Comparison of ENCODE assay signal across 8 mouse cellular contexts in the genomic region with DNA sequence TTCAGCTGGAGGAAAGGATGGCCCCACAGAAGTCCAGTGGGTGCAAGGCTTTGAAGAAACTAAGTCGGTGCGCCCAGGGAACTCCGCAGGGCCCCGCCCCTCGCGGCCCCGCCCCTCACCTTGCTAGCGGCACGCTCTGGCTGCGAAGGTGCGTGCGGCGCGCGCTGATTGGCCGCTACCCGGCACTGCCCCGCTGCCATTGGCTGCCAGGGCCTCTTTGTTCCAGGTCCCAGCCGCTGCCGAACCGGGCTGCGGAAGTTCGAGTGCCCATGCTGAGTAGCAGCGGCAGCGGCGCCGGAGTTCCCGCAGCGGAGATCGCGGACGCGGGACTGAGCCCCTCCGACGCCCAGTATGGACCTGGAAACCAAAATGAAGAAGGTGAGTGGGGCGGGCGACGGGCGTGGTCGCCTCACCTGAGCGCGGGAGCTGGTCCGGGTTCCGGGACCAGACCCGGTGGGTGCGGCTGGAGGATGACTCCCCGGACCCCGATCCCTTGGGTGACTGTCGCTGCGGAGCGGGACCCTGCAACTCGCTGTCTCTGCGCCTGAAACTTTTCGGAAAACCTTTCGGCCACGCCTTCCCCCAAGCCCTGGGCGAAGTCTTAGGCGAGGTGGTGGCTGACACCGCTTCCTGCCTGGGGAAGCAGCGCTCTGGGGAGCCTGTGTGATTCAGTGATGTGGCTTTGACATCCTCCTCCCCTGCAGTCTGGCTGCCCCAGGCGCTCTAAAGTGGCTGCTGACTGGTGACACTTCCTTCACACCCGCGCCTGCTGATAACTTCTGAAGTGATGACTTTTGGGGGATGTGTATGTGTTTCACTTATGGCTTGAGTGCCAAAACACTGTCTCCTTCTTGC. TPM values are rescaled to one million over a fixed set of nuclear protein-coding genes. Genes with fewer than 3 reads are reported as not detected.
DNase-seq lines count a peak whose midpoint lies in the region; ATAC-seq and TF ChIP-seq lines count a peak whose summit lies in the region.

Gene Tes (plus strand): TSS at position 214 of the 855 bp plus-strand sequence.

- H3K4me2 ChIP-seq in lung, embryonic 15.5 days: peak within 1 kb of the TSS; percentile 79

- no peaks in the 10 kb centered on the region for H3K36me3 ChIP-seq in ES-Bruce4 (ENCODE audit: control insufficient read depth, insufficient read depth, low read length, poor library complexity, severe bottlenecking)
- H3K36me3 ChIP-seq in lung, embryonic 15.5 days: no peaks in the 10 kb centered on the region

- TF ChIP-seq CTCF in ES-Bruce4 (IDR thresholded peaks at IDR 0.05; ENCODE audit: low read depth, low read length): no peak

- TF ChIP-seq POLR2A in ES-Bruce4 (IDR thresholded peaks at IDR 0.05; ENCODE audit: insufficient read depth, low read length): no peak

- WGBS in lung, embryonic 15.5 days: under 1% methylated on average over 63 of the region's 63 CpGs

- DNase-seq in cerebellum, adult 18-20 months: peak; percentile 38 to 58
- peak; percentile 4 for DNase-seq in layer of hippocampus, adult 9-10 months (ENCODE audit: low spot score)
- peak; percentile 82 to 88 for DNase-seq in thymus, adult 18-20 months

- H3K9me3 ChIP-seq in ES-Bruce4 (replicated peaks; ENCODE audit: control insufficient read depth, insufficient read depth, low read length, poor library complexity, severe bottlenecking): no peaks in the 10 kb centered on the region
- H3K9me3 ChIP-seq in lung, embryonic 15.5 days: no peaks in the 10 kb centered on the region

- ATAC-seq in frontal cortex, adult (ENCODE audit: low TSS enrichment): peak; percentile 95
- peak; percentile 94 for ATAC-seq in hematopoietic stem cell, adult 5-6 weeks (replicated peaks in 1 of 2; ENCODE audit: insufficient read depth in 1 of 2, low FRiP score in 2 of 2, low TSS enrichment in 1 of 2, low read depth in 1 of 2, poor library complexity in 2 of 2, severe bottlenecking in 2 of 2)
- ATAC-seq in lung, embryonic 15.5 days (ENCODE audit: borderline replicate concordance, extremely low read depth, low FRiP score, low TSS enrichment): peak; percentile 91
- peak; percentile 86 for ATAC-seq in neutrophil, adult 5-6 weeks (ENCODE audit: extremely low read depth, insufficient number of reproducible peaks, low FRiP score, poor library complexity, severe bottlenecking)

- TF ChIP-seq EP300 in ES-Bruce4 (IDR thresholded peaks at IDR 0.05; ENCODE audit: insufficient read depth, low read depth, low read length): no peak

- H3K4me1 ChIP-seq in ES-Bruce4 (ENCODE audit: control insufficient read depth, insufficient read depth, low read length): no peaks in the 10 kb centered on the region
- H3K4me1 ChIP-seq in lung, embryonic 15.5 days: peaks cover 7% of the 10 kb centered on the region; the same call in 1 of the 2 replicates

- no peaks in the 10 kb centered on the region for H3K27me3 ChIP-seq in ES-Bruce4 (ENCODE audit: control insufficient read depth, insufficient read depth, low read length, poor library complexity, severe bottlenecking)
- H3K27me3 ChIP-seq in lung, embryonic 15.5 days: no peaks in the 10 kb centered on the region

- H3K9ac ChIP-seq in ES-Bruce4 (ENCODE audit: low read depth, poor library complexity, severe bottlenecking): peak within 1 kb of the TSS; percentile 65
- H3K9ac ChIP-seq in lung, embryonic 15.5 days: peak within 1 kb of the TSS; percentile 78

- H3K27ac ChIP-seq in ES-Bruce4 (ENCODE audit: insufficient read depth, low read length): no peak within 1 kb of the TSS
- H3K27ac ChIP-seq in lung, embryonic 15.5 days: peak within 1 kb of the TSS; percentile 63

- peak within 1 kb of the TSS; percentile 85 for H3K4me3 ChIP-seq in ES-Bruce4 (ENCODE audit: low read depth, low read length)
- peak within 1 kb of the TSS; percentile 66 for H3K4me3 ChIP-seq in lung, embryonic 15.5 days

RNA-seq across cellular contexts. Expression of gene Tes, which starts in this region (rescaled TPM):
- 57.5 and 59.6 TPM in 2 replicates for polyA plus RNA-seq in ES-Bruce4 (2011; ENCODE audit: insufficient read depth, insufficient read length, low read depth, missing spikeins)
- total RNA-seq in hematopoietic stem cell, adult 5-6 weeks (2017): 117 and 119 TPM in 2 replicates
- polyA plus RNA-seq in lung, embryonic 15.5 days (2015; fragmentation: Nextera tagmentation; extraction: Ambion mirVana): 68.3 and 68.6 TPM in 2 replicates
- total RNA-seq in neutrophil, adult 5-6 weeks (2017): 55.6 and 59.9 TPM in 2 replicates

Comparison
In these comparisons a context has a peak if more than half of its experiments do, and no peak if none do; other contexts are left out.
1. DNase-seq: peak in every context shown above with its lines; median percentile 85 in thymus, adult 18-20 months; 48 in cerebellum, adult 18-20 months; 4 in layer of hippocampus, adult 9-10 months.